Mouse (Mus musculus) lung, embryonic 15.5 days (tissue): ENCODE data around the gene Gm21992. TPM values are rescaled to one million over a fixed set of nuclear protein-coding genes. Genes with fewer than 3 reads are reported as not detected.

ENCODE experiments used
- ATAC-seq: fragments of 200-750 bp; cut with Nextera tagmentation; 2 replicates; pipeline ENCODE4 v1.8.0; 2017; ENCODE audit warnings: moderate number of reproducible peaks, borderline replicate concordance; ENCODE audit not compliant: low FRiP score, low TSS enrichment; ENCODE audit errors: extremely low read depth
- H3K27ac ChIP-seq: fragments of 300-500 bp; sonication (generic); 2 replicates; pipeline ENCODE4 v1.5.1; 2015; ENCODE audit warnings: moderate library complexity, mild to moderate bottlenecking, inconsistent platforms
- H3K27me3 ChIP-seq: fragments of 300-500 bp; sonication (generic); 2 replicates; pipeline ENCODE4 v1.6.1; 2015; ENCODE audit warnings: inconsistent platforms
- H3K36me3 ChIP-seq: fragments of 300-500 bp; sonication (generic); 2 replicates; pipeline ENCODE4 v1.6.1; 2015; ENCODE audit warnings: inconsistent platforms
- H3K4me1 ChIP-seq: fragments of 300-500 bp; sonication (generic); 2 replicates; pipeline ENCODE4 v1.6.1; 2015; ENCODE audit warnings: inconsistent platforms
- H3K4me2 ChIP-seq: fragments of 300-500 bp; sonication (generic); 2 replicates; pipeline ENCODE4 v1.6.1; 2015; ENCODE audit warnings: inconsistent platforms, mild to moderate bottlenecking, moderate library complexity
- H3K4me3 ChIP-seq: fragments of 300-500 bp; sonication (generic); 2 replicates; pipeline ENCODE4 v1.5.1; 2015; ENCODE audit warnings: mild to moderate bottlenecking, inconsistent platforms
- H3K9ac ChIP-seq: fragments of 300-500 bp; sonication (generic); 2 replicates; pipeline ENCODE4 v1.6.1; 2015; ENCODE audit warnings: inconsistent platforms
- H3K9me3 ChIP-seq: fragments of 300-500 bp; sonication (generic); 2 replicates; pipeline ENCODE4 v1.6.1; 2016; ENCODE audit warnings: inconsistent platforms
- WGBS: fragments of 180-500 bp; shearing (Covaris S2); methylation state at CpG from one replicate; pipeline ENCODE4 v1.1.7; 2015; 5-methylcytosine and 5-hydroxymethylcytosine counted together
- polyA plus RNA-seq: library from polyadenylated mRNA; unstranded; fragments of >200 nt; fragmentation: Nextera tagmentation; extraction: Ambion mirVana; gene quantifications from 2 replicates; pipeline ENCODE4 v1.2.1, GENCODE M21; 2015

Gm21992 gene
- polyA plus RNA-seq, 1 experiment from 2014 or later = 21.3 TPM

DNA sequence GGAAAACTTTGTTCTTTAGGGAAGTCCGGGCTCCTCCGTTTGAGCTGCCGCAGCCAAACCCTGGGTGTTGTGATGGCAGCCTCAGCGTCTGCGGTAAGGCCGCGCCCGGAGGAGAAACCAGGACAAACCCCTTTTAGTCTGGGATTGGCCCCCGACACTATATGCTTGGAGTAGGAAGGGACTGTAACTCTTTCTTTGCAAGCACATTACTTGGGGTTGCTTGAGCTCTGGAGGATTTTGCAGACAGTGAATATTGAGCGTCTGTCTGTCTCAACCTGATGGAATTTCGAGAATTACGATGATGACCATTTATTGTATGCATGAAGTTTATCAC is 464 bp upstream of the Gm21992 start:
- Histone ChIP-seq H3K9me3 (no peaks in the 10 kb centered on the region), H3K4me2 (peak overlapping the region; percentile 73), H3K4me1 (peaks cover 15% of the 10 kb centered on the region), H3K4me3 (peak overlapping the region; percentile 72), H3K9ac (peak overlapping the region; percentile 83), H3K36me3 (no peaks in the 10 kb centered on the region; the same call in 1 of the 2 replicates), H3K27ac (peak overlapping the region; percentile 95), H3K27me3 (no peaks in the 10 kb centered on the region)
- ATAC-seq = peak; percentile 46
- 4% methylated on average over 12 of the region's 12 CpGs for WGBS

DNA sequence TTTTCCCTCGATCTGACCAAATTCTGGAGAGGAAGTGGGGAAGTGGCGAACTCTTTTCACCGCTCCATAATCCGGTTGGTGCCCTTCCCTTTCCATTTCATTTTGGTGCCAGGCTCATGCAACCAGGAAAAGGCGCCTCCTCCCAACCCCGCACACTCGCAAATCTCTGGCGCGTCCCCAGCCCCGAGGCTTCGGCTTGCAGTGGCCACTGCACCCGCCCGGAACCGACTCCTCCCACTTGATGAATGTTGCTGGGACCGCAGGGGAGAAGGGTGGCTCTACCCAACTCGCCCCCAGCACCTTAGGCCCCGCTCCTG is 708 bp downstream of the Gm21992 start:
- H3K9ac ChIP-seq = peak overlapping the region; percentile 73
- under 1% methylated on average over 17 of the region's 17 CpGs for WGBS
- no peak for ATAC-seq
- H3K36me3 ChIP-seq = no peaks in the 10 kb centered on the region; the same call in 1 of the 2 replicates
- peak overlapping the region; percentile 96 for H3K27ac ChIP-seq
- no peaks in the 10 kb centered on the region for H3K27me3 ChIP-seq
- no peaks in the 10 kb centered on the region for H3K9me3 ChIP-seq
- peak overlapping the region; percentile 72 for H3K4me3 ChIP-seq
- H3K4me2 ChIP-seq = peak overlapping the region; percentile 73
- H3K4me1 ChIP-seq = peaks cover 18% of the 10 kb centered on the region

DNA sequence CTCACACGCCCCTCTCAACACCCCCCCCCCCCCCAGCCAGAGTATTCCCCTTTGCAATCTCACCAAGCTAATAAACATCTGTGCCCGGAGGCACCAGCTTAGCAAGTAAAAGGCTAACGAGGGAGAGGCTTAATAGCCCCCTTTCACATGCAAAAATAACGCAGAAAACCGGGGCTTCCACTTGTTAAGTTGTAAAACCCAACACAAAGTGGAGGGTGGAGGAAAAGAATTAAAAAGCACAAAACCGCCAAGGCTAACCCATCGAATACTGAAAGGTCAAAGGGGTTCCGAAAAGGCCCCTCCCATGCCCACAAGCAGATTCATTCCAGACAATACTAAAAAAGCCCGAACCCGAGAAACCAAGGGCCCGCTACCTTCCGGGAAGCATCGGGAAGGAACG is 1.1 kb downstream of the Gm21992 start:
- H3K27ac ChIP-seq = peak overlapping the region; percentile 96
- H3K4me3 ChIP-seq = peak overlapping the region; percentile 72
- under 1% methylated on average over 14 of the region's 14 CpGs for WGBS
- no peak for ATAC-seq
- H3K4me2 ChIP-seq = peak overlapping the region; percentile 73
- no peaks in the 10 kb centered on the region for H3K27me3 ChIP-seq
- no peaks in the 10 kb centered on the region for H3K9me3 ChIP-seq
- peaks cover 19% of the 10 kb centered on the region for H3K4me1 ChIP-seq
- H3K36me3 ChIP-seq = no peaks in the 10 kb centered on the region; the same call in 1 of the 2 replicates
- peak overlapping the region; percentile 73 for H3K9ac ChIP-seq

DNA sequence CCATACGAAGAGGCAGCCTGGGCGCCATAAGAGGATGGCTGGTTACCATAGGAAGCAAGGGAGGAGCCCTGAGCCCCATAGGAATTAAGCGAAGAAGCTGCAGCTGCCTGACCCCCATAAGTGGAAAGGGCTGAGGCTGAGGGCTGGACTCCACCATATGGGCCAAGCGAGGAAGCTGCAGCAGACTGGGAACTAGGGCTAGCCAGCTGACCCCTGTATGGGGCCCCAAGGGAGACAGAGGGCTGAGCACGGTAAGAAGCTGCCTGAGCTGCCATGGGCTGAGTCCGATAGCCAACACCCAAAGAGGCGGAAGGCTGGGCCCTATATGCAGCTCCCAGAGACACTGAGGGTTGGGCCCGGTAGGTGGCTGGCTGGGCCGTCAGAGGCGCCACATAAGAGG is 8.1 kb downstream of the Gm21992 start:
- H3K4me2 ChIP-seq = no peak overlapping the region
- 82% methylated on average over 10 of the region's 10 CpGs for WGBS

DNA sequence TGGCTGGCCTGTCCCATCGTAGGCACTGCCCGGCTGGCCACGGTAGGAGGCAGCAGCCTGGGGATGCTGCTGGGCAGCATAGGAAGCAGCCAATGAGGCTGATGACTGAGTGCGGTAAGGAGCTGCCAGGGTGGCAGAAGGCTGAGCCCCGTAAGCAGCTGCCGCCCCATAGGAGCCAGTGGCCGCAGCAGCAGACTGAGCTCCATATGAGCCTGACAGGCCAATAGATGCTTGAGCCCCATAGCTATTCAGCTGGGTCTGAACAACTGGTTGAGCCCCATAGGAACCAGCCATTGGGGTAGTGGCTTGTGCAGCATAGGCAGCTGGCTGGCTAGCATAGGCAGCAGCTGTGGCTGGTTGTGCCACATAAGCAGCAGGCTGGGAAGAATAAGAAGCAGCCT is 8.7 kb downstream of the Gm21992 start:
- Histone ChIP-seq H3K4me3 (no peak overlapping the region), H3K9ac (no peak overlapping the region), H3K9me3 (no peaks in the 10 kb centered on the region), H3K4me1 (0 out of 2 replicates have a peak, but pooled peaks cover 4% of the 10 kb centered on the region), H3K27me3 (no peaks in the 10 kb centered on the region), H3K27ac (no peak overlapping the region), H3K4me2 (no peak overlapping the region), H3K36me3 (peaks cover 55% of the 10 kb centered on the region)
- WGBS = 93% methylated on average over 6 of the region's 7 CpGs
- 0 out of 2 replicates have a peak, but pooled peaks have one; percentile 42 for ATAC-seq

More for the DNA sequence above, 8.1 kb downstream of the Gm21992 start:
- H3K36me3 ChIP-seq = peaks cover 51% of the 10 kb centered on the region
- no peaks in the 10 kb centered on the region for H3K27me3 ChIP-seq
- 0 out of 2 replicates have a peak, but pooled peaks cover 4% of the 10 kb centered on the region for H3K4me1 ChIP-seq
- 0 out of 2 replicates have a peak, but pooled peaks have one; percentile 11 for ATAC-seq
- H3K9ac ChIP-seq = no peak overlapping the region
- H3K27ac ChIP-seq = no peak overlapping the region
- H3K4me3 ChIP-seq = no peak overlapping the region
- H3K9me3 ChIP-seq = no peaks in the 10 kb centered on the region

DNA sequence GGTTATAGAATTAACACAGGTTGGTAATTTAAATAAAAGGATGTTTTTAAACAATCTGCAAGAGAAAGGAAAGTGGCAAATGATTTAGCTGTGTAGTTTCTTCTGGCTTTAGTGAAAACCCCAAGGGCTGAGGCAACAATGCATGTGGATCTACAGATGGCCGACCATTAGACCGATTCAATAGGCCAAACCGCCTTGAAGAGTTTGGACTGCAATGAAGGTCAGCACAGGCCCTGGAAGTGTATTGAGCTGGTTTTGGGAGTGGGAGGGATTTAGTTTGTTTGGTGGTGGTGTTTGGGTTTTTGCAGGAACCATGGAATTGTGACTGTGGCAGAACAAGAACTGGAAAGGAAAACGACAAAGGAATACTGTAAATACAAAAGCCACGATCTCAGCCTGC is 12.3 kb downstream of the Gm21992 start:
- 94% methylated on average over 5 of the region's 5 CpGs for WGBS
- no peak overlapping the region for H3K4me2 ChIP-seq
- no peak overlapping the region for H3K4me3 ChIP-seq
- no peak for ATAC-seq
- peaks cover 12% of the 10 kb centered on the region for H3K4me1 ChIP-seq
- H3K9me3 ChIP-seq = no peaks in the 10 kb centered on the region
- H3K27me3 ChIP-seq = no peaks in the 10 kb centered on the region
- H3K36me3 ChIP-seq = peaks cover 61% of the 10 kb centered on the region
- no peak overlapping the region for H3K27ac ChIP-seq
- H3K9ac ChIP-seq = no peak overlapping the region

DNA sequence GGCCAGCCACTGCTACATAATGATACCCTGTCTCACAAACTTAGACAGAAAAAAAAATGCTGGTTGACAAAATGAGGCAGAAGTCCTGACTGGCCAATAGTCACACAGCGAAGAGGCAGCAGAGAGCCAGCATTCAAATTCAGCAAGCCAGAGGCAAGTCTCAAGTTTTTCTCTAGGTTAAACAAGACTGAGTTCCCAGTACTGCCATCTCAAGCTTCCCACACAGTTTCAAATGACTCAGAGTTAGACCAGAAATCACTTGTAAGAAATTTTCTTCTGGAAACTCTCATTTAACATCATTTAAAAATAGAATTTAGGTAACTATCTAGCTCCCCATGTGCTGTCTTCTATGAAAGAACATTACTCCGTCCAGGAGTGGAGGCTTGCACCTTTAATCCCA is 13.6 kb downstream of the Gm21992 start:
- Histone ChIP-seq H3K9ac (no peak overlapping the region), H3K36me3 (peaks cover 55% of the 10 kb centered on the region), H3K4me2 (no peak overlapping the region), H3K9me3 (no peaks in the 10 kb centered on the region), H3K27ac (no peak overlapping the region), H3K4me1 (peaks cover 12% of the 10 kb centered on the region), H3K4me3 (no peak overlapping the region), H3K27me3 (no peaks in the 10 kb centered on the region)
- ATAC-seq = no peak
- 97% methylated on average over 2 of the region's 2 CpGs for WGBS

DNA sequence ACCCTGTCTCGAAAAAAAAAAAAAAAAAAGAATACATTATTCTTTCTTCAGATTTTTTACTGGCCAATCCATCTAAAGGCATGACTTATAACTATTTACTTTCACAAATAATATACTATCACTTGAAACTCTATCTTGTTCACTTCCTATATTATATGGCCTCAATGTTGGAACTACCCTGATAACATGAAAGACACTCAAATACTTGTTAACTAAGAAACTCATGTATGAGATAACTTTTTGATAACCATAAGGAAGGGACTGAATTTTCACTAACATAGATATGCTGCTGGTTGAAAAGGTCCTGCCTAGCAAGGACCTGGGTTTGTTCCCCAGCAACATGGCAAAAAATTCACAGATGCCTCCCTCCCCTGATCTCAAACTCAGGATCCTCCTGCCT is 15.5 kb downstream of the Gm21992 start:
- Histone ChIP-seq H3K4me1 (peaks cover 25% of the 10 kb centered on the region), H3K4me2 (no peak overlapping the region), H3K27me3 (no peaks in the 10 kb centered on the region), H3K4me3 (no peak overlapping the region), H3K36me3 (peaks cover 48% of the 10 kb centered on the region), H3K27ac (no peak overlapping the region), H3K9ac (no peak overlapping the region), H3K9me3 (no peaks in the 10 kb centered on the region)
- 63% methylated on average over 1 of the region's 1 CpGs for WGBS
- no peak for ATAC-seq

DNA sequence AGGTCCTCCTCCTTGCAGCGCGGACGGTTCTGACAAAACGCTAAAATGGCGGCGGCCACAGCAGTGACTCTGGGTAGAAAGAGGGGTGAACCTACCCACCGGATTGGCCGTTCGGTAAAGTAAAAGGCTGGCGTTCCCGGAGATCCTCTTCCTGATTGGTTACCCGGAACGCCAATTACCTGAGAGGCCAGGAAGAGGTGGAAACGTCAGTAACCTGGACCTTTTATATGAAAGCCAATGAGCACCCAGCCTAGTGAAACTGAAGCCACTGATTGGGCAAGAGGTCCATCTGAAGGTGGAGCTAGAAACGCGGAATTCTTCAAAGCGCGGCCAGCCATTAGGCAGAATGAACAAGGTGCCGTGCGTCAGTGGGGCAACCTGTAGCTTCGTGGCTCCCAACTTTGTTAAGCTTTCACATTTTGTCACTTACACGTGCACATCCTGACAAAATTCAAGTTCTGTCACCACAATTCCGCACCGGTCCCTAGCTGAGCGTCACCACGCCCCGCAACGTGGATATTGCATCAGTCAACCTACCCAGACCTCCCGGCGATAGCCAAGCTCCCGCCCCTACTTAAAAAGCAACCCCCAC is 17.5 kb downstream of the Gm21992 start, which contains the start of gene Rbm4:
Gene Rbm4 (minus strand): TSS at position 71 of the 592 bp plus-strand sequence.
- H3K9ac ChIP-seq = peak within 1 kb of the TSS; percentile 71
- peaks cover 42% of the 10 kb centered on the region for H3K36me3 ChIP-seq
- peak within 1 kb of the TSS; percentile 71 for H3K4me3 ChIP-seq
- H3K27me3 ChIP-seq = no peaks in the 10 kb centered on the region
- under 1% methylated on average over 31 of the region's 31 CpGs for WGBS
- ATAC-seq = peak; percentile 98
- peak within 1 kb of the TSS; percentile 74 for H3K4me2 ChIP-seq
- peak within 1 kb of the TSS; percentile 81 for H3K27ac ChIP-seq
- H3K9me3 ChIP-seq = no peaks in the 10 kb centered on the region
- peaks cover 37% of the 10 kb centered on the region for H3K4me1 ChIP-seq

DNA sequence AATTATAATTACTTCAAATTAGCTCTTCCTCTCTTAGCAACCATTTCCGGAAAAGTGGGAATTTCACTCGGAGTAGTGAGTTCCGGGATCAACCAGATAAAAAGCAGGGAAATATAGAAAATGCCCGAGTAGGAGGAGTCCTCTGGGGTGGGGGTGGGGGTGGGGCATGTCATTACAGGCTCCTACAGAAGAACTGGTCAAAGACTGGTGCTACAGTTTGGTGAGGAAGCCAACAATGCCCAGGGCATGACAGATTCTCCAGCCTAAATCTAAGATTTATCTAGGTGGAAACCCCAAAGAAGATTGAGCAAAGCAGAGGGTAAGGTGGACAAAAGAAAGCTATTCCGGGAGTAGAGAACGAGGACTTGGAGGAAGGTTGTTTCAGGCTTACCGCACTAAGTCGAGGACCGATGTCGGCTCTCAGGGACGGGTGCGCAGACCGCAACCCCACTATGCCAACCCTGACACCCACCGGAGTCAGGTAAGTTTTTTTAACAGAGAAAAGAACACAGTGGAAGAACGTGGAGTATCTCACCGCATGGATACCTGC is 18.1 kb downstream of the Gm21992 start:
- Histone ChIP-seq H3K9me3 (no peaks in the 10 kb centered on the region), H3K27ac (peak overlapping the region; percentile 81), H3K4me2 (peak overlapping the region; percentile 74), H3K27me3 (no peaks in the 10 kb centered on the region), H3K36me3 (peaks cover 41% of the 10 kb centered on the region), H3K9ac (peak overlapping the region; percentile 71), H3K4me1 (peaks cover 37% of the 10 kb centered on the region), H3K4me3 (peak overlapping the region; percentile 71)
- ATAC-seq = peak; percentile 35; the same call in 1 of the 2 replicates
- WGBS = under 1% methylated on average over 16 of the region's 16 CpGs

DNA sequence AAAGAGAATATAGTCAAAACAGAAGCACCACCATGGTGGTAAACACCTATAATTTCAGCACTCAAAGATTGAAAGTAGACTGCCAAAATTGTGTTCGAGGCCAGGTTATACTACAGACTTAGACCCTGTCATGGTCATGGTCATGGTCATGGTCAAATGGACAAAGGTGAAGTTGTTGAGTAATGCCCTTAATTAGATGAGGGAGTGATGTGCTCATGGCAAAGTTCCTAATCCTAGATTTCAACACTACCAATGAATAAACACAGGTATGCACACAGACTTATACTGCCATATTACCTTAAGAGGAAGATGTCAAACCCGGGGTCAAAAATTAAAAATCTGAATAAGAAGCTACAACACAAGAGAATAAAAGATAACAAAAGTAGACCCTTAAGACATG is 25.1 kb downstream of the Gm21992 start:
- Histone ChIP-seq H3K27ac (no peak overlapping the region), H3K4me3 (no peak overlapping the region), H3K4me2 (no peak overlapping the region), H3K27me3 (no peaks in the 10 kb centered on the region), H3K4me1 (peaks cover 16% of the 10 kb centered on the region), H3K36me3 (peaks cover 85% of the 10 kb centered on the region), H3K9ac (no peak overlapping the region), H3K9me3 (no peaks in the 10 kb centered on the region)
- ATAC-seq = no peak
- WGBS = 91% methylated on average over 2 of the region's 2 CpGs

DNA sequence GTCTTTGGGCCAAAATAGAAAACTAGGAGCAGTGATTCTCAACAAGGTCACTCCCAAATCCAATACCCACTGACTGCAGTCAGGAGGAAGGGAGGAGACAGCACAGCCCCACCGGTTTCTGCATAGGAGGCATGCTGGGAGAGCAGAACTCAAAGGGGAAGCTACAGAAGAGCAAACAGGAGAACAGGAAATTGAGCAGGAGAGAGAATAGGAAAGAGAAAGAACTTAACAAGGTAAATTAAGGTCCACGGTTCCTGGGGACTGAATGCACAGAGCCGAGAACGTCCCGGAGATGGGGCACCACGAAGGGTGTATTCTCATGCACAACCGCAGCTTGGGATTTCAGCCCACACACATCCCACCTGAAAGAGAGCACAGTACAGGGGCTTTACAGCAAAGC is 26.2 kb downstream of the Gm21992 start:
- 87% methylated on average over 7 of the region's 7 CpGs for WGBS

More for the DNA sequence above, 26.2 kb downstream of the Gm21992 start:
- no peak overlapping the region for H3K4me2 ChIP-seq
- H3K4me1 ChIP-seq = peaks cover 5% of the 10 kb centered on the region
- H3K27ac ChIP-seq = no peak overlapping the region
- ATAC-seq = no peak
- H3K9ac ChIP-seq = no peak overlapping the region
- H3K9me3 ChIP-seq = no peaks in the 10 kb centered on the region
- peaks cover 83% of the 10 kb centered on the region for H3K36me3 ChIP-seq
- H3K27me3 ChIP-seq = no peaks in the 10 kb centered on the region
- H3K4me3 ChIP-seq = no peak overlapping the region
